Mouse (Mus musculus) MN1 (cell line): ENCODE data around the gene Mcf2l.

ENCODE experiments used
- DNase-seq: peaks from one replicate; pipeline ENCODE4 v3.0.0-alpha.2; 2016; ENCODE audit warnings: low spot score

The Mcf2l gene

DNA sequence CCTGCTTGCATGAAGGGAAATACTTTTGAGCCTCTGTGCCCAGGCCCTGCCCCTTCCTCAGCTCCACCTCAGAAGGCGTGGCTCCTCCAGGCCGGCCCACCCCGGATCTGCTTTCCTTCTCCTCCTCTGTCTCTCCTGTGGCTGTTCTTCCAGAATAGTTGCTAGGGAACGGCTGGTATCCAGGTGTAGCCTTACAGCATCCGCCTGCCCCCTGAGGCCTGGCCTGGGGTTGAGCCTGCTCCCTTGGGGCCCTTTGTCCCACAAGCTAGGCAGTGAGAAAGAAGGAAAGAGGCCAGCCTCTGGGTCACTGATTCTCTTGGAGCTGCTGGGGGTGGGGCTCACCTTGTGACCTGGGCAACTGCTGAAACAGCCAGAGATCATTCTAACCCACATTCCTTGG, 38.4 kb downstream of the Mcf2l start:
- no peak for DNase-seq

DNA sequence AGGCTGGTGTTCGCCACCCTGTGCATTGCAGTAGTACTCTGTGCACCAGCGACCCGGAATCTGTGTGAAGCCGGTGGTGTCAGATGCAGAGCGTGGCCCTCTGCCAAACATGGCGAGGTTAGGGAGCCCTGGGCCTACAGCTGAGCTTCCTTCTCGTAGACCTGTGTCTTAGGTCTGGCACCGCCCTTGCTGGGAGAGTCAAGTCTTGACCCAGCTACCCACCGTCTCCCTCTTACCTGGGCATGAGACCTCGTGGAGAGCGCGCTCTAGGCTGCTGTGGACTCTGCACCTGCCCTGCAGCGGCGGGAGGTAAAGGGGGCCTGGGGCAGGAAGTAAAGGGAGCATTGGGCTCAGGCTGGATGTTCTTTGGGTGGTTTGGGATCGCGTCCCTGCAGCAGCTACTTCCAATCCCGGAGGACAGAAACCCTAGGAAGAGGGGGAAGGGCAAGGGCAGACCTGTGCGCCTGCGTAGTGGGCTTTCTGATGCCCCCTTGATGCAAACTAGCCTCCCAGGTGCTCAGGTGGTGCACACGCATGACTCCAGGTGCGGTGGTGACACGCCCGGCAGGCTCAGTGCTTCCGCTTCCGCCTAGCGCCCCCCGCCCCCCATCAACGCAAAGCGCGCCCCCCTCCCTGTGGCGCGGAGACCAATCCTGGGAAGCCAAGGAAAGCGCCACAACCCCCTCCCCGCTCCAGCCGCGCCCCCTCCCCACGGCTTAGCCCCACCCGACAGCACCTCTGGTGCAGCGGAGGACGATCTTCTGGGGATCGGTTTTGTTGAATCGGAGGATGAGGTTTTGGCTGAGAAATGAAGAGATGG, 41.8 kb downstream of the Mcf2l start:
- DNase-seq, result no peak

DNA sequence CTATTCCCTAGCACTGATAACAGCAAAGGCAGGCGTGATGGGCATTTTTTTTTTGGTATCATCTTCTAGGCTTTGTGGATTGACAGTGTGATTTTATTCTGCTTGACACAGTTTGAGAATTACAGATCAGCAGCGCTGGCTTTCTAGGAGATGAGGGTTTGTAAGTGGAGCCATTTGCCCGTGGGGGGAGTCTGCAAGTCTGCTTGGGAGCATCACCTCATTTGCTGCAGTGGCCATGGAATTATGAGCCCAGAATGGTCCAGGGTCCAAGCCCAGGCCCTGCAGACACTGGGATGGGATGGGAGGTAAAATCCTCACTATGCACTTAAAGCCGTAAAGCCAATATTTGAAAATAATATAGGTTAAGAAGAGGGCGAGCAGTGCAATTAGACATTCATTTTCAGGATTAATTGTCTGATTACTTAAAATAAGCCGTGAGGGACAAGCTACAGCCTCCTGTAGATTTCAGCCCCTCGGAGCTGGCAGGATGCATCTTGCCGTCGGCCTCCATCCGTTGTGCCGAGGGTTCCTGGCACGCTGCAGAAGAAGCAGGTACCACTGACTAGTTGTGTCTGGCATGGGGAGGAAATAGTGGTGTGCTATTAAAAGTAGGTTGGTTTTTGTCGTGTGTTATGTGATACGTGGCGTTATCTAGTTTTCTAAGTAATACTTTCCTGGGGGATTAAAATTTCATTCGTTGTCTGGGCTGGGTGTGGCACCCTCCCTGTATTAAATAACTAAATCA, 42.7 kb downstream of the Mcf2l start:
- DNase-seq, result no peak

DNA sequence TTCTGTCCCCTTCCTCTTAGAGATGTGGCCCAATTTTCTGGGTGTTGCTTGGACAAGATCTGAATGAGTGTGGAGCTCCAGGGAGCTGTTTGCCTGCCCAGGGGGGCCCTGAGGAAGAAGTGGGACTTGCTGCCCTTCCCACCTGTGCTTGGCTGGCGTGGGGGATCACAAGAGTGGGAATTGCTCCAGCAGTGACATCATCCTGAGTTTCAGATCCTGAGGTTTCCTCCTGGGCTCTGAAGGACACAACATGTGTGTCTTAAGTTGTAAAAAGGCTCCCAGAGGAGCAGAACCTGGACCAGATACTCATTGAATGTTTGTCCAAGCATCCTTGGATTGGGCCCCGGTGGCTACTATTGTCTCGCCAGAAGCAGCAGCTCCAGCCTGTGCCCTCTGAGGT, 43.4 kb downstream of the Mcf2l start:
- no peak for DNase-seq

DNA sequence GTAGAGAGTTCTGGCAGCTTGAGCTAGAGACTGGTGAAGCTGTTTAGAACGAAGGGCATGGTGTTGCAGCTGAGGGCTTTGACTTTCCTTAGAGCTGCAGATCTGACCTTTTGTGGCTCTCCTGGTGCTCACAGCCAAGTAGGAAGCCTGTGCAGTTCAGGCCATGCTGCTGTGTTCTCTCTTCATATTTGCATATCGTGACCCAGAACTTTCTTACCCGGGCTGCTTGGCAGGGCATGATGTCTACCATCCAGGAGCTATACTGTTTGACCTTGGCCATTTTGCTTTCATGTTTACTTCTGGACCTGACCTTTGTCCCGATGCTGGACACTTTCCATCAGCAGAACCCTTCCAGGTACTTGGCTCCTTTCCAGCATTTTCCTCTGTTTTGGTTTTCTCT, 44.2 kb downstream of the Mcf2l start:
- no peak for DNase-seq

DNA sequence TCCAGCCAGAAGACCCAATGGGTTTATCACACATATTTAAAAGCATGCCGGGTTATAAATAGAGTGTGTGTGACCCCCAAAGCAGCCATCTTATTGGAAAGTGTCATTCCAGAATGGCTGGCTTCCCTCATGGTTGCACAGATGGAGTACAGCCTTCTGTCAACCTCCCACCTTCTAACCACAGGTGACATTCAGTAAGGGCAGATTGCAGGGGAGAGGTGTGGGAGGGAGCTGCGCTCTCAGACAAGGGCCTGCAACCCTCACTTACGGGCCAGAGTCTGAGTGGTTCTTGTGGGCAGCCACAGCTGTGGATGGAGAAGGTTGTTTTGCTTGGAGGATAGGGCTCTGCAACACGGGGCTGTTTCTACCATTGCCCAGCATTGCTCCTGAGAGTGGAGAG, 47.0 kb downstream of the Mcf2l start:
- no peak for DNase-seq

DNA sequence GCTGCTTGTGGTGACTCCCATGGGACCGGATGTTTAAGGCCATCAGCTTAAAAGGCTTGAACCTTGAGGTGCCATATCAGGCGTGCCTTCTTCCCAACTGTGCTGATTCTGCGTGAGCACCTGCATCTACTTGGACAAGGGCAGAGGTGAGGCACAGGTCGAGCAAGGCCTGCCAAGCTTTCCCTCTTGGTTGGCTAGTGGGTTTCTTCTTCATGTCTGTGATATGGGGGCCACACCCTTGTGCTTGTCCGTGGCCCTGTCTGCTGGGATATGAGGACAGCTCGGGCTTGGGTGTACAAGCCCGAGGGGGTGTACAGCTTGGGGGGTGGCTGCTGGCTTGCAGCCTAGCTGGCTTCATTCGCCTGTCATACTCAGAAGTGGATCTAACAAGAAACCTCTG, 51.4 kb downstream of the Mcf2l start:
- DNase-seq, result no peak

DNA sequence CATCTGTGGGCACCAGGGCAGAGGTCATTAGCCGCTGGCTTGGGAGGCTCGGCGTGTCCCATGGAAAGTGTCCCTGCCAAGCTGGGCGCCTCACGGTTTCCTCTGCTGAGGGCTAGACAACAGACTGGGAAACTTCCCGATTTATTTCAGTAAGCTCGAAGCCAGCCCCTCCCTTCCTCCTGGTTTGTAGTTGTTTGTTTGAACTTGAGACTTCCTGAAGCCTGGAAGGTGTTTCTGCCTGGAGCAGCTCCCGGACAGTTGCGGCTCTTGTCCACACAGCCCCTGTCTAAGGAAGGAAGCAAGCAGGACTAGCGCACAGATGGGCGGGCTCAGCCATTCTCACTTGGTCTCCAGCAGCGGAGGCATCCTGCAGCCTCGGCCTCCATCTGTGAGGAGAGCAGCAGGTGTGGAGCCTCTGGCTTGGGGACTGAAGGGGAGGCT, 52.4 kb downstream of the Mcf2l start:
- no peak for DNase-seq

DNA sequence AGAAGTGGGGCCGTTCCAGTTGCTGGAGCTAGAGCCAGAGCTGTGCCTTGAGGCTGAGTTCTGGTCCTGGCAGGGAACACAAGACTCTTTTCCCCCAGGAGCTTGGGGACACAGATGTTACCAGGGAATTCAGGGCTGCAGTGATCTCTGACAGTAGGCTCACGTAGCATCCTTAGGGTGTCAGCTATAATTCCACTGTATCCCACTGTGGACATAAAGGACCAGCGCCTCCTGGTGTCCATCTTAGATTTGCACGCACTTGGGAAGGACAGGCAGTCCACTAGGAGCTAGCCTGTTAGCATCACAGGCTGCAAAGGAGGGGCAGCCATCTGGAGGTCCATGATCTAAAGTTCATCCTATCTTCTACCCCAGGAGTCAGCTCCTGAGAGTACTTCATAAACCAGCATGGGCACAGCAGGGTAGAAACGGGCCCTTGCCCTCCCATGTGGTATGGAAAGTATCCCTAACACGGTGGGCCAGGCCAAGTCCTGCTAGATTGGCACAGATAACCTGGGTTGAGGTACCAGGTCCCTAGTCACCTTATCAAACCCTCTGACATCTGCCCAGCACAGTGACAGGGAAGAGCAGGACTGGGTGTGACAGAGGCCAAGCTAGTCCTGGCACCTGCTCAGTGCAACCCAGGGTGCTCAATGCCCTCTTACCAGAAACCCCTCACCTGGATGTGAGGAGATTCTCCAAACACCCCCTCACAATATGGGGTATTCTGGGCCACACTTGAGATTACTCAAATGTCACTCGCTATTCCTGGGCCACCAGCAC, 53.8 kb downstream of the Mcf2l start:
- peak; percentile 22 for DNase-seq

DNA sequence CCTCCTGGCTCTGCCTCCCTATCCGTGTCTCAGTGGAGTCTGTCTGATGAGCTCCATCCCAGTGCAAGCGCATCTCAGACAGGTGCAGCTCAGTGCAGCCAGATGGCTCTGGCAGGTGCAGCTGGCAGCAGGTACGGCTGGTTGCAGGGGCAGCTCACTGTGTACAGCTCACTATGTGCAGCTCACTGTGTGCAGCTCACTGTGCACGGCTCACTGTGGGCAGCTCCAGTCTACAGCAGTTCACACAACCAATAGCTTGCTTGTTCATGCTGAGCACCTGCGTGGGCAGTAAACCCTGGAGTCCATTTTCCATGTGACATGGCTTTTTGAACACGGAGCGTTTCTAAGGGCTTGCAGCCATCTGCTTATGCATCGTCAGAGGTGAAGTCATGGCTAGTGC, 54.4 kb downstream of the Mcf2l start:
- no peak for DNase-seq

DNA sequence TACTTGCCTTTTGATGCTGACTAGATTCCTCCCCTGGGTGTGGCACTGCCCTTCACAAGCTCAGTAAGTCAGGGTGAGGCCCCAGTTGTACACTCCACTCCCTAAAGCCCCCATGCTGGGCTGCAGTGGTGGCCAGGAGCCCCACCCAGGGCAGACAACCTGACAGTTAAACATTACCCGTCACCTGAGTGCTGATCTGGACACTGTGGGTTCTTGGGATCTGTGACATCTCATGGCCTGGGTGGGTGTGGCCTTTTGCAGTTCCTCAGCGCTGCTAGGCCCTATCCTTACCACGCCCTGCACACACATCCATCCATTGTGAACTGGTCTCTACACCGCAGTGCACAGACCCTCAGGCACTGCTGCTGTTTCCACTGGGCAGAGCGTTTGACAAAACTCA, 55.3 kb downstream of the Mcf2l start:
- DNase-seq, result no peak

DNA sequence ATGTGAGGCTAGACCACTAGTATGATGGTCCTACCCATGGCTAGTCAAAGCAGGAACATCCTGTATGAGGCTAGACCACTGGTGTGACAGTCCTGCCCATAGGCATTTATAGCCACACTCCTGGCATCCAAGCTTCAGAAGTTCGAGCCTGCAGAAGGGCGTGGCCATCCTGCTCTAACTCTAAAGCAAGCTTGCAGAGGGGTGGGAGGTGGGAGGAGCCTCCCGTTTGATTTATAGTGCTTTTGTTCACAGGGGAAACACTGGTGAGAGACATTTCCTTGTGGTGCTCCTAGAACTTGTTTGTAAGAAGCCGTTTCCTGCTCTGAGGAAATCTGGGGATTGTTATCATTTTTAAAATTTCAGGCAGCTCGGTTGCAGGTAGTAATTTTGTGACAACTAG, 56.7 kb downstream of the Mcf2l start:
- DNase-seq, result no peak

DNA sequence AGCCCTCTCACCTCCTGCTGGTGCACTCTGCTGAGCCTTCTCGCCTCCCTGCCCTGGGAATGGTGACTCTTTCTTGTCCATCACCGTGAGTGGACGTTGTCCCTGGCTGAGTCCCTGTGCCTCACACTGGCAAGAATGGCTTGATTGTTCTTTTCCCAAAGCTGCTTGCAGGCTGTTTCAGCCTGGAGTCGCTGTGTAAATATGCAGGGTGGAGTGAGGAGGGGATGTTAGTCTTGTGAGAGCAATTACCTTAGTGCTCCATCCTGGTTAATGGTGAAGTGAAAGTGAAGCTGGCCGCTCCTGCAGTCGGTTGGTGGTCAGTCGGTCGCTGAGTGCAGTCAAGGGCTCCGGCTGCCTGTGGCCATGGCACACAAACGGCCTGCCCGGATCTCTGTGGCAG, 57.8 kb downstream of the Mcf2l start:
- no peak for DNase-seq

DNA sequence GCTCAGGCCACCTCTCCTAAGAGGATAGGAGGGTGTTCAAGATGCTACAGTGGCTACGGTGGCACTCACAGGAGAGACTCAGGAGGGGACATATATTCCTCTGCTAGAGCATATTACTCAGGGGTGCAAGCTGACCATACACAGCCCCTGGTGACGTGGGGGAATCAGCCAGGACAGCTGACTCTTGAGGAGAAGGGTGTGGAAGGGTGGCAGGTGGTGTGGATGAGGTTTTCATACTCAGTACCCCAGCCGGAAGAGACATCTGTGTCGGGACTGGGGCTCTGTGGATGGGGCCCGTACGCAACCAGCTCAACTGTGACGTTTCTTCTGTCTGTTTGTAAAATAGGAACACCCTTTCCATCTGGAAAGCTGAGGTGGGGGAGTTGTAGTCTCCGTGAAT, 58.9 kb downstream of the Mcf2l start:
- no peak for DNase-seq

DNA sequence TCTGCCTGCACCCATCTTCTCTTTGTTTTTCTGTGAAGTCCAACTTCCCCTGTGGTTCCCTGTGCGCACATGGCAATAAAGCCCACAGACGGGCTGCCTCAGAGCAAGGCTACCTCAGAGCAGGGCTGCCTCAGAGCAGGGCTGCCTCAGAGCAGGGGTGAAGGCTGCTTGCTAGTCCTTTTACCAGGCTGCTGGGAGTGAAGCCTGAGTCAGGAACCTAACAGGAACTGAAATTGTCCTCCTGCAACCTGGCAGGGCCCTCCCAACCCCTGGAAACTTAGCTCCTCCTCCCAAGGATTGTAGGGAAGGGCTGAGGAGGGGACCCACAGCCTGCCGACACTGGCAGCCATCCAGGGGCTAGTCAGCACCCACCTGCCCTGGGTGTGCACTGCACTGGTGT, 60.2 kb downstream of the Mcf2l start:
- no peak for DNase-seq

DNA sequence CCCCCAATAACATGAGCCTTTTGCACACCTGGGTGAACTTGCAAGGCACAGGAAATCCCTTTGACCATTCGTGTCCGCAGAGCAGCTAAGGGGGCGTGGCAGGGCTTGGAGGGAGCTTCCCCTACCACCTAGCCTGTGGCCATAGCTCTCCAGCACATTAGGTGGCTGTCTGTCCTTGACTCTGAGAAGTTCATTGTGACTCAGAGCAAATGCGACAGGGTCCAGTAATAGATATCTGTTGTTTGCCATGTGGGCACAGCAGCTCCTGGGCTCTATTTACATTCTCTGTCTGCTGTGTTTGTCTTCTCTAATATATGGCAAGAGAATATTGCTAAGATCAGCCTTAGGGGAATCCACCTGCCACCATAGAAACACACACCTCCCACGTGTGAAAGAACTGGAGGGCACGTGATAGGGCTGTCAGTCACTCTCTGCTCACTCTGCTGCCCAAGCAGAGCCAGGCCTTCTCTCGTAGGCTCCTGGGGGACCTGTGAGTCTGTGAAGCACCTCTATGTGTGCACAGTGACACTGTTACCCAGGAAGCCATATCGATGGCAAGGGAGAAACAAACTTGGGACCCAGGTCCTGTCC, 60.9 kb downstream of the Mcf2l start:
- DNase-seq, result no peak

DNA sequence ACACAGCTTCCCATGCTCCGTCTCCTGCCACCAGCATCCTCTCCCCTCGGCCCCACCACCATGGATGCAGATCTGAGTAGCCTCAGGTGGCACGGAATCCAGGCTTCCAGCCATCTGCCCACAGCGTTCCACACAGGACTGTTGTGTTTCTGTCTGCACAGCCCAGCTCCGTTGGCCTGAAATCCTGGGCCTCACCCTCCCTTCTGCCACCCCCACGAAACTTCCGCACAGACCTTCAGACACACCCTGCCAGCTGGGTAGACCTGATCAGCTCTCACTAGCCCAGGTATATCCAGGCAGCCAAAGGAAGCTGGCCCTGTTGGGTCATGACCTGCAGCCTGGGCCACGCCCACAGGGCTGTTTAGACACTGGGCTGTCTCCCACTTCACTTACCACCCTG, 66.9 kb downstream of the Mcf2l start:
- DNase-seq, result no peak

DNA sequence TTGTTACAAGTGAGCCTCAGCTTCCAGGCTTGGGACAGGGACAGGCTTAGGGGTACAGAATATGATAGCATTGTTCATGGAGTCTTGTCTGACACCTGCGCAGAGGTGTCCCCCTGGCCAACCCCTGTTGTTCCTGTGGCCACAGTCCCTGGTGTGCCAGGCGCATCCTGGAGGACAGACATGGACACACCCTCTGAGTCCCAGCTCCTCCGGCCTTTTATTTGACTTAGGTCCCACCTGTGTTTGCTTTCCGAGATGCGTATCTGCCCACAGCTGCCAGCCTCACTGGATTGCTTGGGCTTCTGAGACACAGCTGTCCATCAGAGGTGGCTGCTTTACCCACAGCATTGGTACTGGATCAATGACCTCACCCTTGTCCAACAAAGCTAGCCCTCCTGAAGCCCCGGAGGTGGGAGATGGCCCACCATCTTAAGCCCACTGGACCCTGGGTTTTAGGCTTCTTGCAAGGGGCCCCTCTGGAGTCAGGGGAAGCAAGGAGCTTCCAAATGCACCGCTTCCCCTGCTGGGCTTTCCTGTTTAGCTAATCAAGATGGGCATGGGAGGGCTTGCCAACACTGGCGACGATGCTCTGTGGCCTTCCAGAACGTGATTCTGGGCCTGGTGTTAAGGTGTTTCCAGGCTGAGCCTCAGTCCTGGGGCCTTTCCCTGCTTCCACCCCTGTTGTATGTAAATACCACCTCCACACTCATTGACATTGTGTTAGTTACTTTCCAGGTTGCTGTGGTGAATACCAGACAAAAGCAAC, 67.7 kb downstream of the Mcf2l start:
- DNase-seq, result no peak

DNA sequence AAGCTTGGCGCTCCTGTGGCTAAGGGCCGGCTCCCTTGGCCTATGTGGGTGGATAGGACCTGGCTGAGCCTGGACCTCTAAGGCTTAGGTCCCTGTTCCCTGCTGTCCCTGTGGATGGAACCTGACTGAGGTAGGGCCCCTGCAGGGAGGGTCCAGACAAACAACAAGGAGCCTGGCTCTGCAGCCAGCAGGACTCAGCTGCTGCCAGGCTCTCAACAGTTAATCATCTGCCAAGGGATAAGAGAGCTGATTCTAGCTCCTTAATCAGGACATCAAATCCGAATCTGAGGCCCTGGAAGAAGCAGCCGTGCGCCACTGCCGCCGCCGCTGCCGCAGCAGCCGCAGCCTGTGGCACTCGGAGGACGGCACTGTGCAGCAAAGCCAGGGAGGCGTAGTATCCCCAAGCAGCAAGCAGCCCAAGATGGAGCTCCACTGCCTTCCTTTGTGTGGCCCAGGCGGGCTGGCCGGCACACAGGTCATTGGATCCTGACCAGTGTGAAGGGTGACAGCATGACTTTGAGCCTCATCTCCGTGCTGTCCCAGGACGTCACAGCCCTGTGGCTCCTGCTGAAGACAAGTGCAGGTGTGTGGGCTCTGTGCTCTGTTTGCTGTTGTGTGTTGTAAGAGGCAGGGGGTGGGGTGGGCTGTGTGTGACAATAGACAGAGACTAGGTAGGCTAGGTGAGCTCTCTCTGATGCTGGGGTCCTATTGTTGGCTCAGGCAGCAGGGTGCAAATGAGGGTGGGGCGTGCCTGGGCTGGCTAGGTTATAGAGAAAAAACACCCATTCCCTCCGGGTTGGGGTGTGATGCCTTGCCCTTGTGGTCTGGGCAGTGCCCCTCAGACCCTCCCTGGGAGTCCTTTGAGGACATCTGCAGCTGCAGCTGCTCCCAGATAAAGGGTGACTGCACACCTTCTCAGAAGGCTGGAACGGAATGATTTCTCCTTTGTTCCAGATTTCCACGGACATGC, 74.3 kb downstream of the Mcf2l start:
- DNase-seq, result no peak

DNA sequence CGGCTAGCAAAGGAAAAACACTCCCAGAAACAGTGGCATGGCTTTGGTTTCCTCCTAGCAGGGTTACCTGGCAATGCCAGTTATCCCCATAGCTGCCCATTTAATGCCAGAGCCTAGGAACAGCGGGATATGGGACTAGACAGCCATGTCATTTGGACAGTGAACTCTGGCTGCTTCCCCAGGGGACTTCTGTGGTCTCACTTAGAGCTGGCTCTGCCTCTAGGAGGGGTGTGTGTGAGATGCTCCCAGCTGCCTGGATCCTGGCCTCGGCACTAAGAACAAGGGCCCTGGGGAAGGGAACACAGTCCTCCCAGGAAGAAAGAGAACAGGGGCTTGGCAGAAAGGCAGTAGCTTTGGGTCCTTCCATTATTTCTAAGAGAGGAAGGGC, 75.0 kb downstream of the Mcf2l start:
- DNase-seq, result no peak
